Mouse (Mus musculus) MEL (cell line): ENCODE measurements at regions not wholly inside any gene's neighbourhood (a gene's known extent, or its start where the extent isn't known, plus 50 kb on each side); places are given as distances from the start of the nearest gene placed in this dataset.

Experiments
- CTCF ChIP-seq, 3 experiments: IDR thresholded peaks in 2 of 3; conservative IDR thresholded peaks in 1 of 3; 2 replicates each; pipeline ENCODE4 v1.5.1; 2011 to 2012; ENCODE audit warnings: low read length in 3 of 3, low read depth in 2 of 3, mild to moderate bottlenecking in 2 of 3, improper control_type of control experiment in 1 of 3, inconsistent platforms in 1 of 3, mixed read lengths in 1 of 3, moderate library complexity in 1 of 3; ENCODE audit not compliant: control insufficient read depth in 1 of 3, insufficient read depth in 1 of 3, poor library complexity in 1 of 3, severe bottlenecking in 1 of 3
- GABPA ChIP-seq: IDR thresholded peaks from 2 replicates; pipeline ENCODE4 v1.6.1; 2012; ENCODE audit warnings: low read depth, mild to moderate bottlenecking, inconsistent platforms, low read length, improper control_type of control experiment, moderate library complexity
- POLR2A ChIP-seq, 2 experiments: IDR thresholded peaks; 2 replicates each; pipeline ENCODE4 v1.6.1; 2011 to 2012; ENCODE audit warnings: low read length in 2 of 2, mild to moderate bottlenecking in 2 of 2, control low read depth in 1 of 2, improper control_type of control experiment in 1 of 2, low read depth in 1 of 2, moderate library complexity in 1 of 2; ENCODE audit not compliant: control insufficient read depth in 1 of 2, insufficient read depth in 1 of 2, poor library complexity in 1 of 2
- USF1 ChIP-seq: IDR thresholded peaks from 2 replicates; pipeline ENCODE4 v1.6.1; 2014; ENCODE audit warnings: low read depth, mild to moderate bottlenecking, inconsistent platforms, low read length, improper control_type of control experiment, moderate library complexity

GRCm38 (mm10) chr2:135564231-135564630 lies 94.6 kb upstream of the Plcb4 start:
- TF ChIP-seq POLR2A (IDR thresholded peaks at IDR 0.05; ENCODE audit: control insufficient read depth in 1 of 2, insufficient read depth in 1 of 2, low read depth in 1 of 2, low read length in 2 of 2, poor library complexity in 1 of 2) (no peak), USF1 (no peak), CTCF (IDR thresholded peaks at IDR 0.05 in 2 of 3, conservative IDR thresholded peaks at IDR 0.05 in 1 of 3; ENCODE audit: control insufficient read depth in 1 of 3, insufficient read depth in 1 of 3, low read depth in 2 of 3, low read length in 3 of 3, poor library complexity in 1 of 3, severe bottlenecking in 1 of 3) (no peak), GABPA (no peak)
